Mouse (Mus musculus) stomach, embryonic 16.5 days (tissue): ENCODE measurements around the gene Numb. TPM values are rescaled to one million over a fixed set of nuclear protein-coding genes. Genes with fewer than 3 reads are reported as not detected.

Experiments used
- ATAC-seq: fragments of 200-750 bp; cut with Nextera tagmentation; 2 replicates; pipeline ENCODE4 v1.8.0; 2017; ENCODE audit warnings: moderate number of reproducible peaks, moderate TSS enrichment; ENCODE audit not compliant: insufficient read depth, low FRiP score
- H3K27ac ChIP-seq: fragments of 300-500 bp; sonication (generic); 2 replicates; pipeline ENCODE4 v1.5.1; 2014; ENCODE audit warnings: low read length
- H3K27me3 ChIP-seq: fragments of 300-500 bp; sonication (generic); 2 replicates; pipeline ENCODE4 v1.6.1; 2014; ENCODE audit warnings: low read length, control low read depth, mixed read lengths; ENCODE audit not compliant: control insufficient read depth, insufficient read depth
- H3K36me3 ChIP-seq: fragments of 300-500 bp; sonication (generic); 2 replicates; pipeline ENCODE4 v1.6.1; 2014; ENCODE audit warnings: low read length; ENCODE audit not compliant: control insufficient read depth, insufficient read depth
- H3K4me1 ChIP-seq: fragments of 300-500 bp; sonication (generic); 2 replicates; pipeline ENCODE4 v1.6.1; 2014; ENCODE audit warnings: low read length, control low read depth, mixed read lengths; ENCODE audit not compliant: control insufficient read depth, insufficient read depth
- H3K4me2 ChIP-seq: fragments of 300-500 bp; sonication (generic); 2 replicates; pipeline ENCODE4 v1.6.1; 2014; ENCODE audit warnings: low read depth, low read length, mixed read lengths
- H3K4me3 ChIP-seq: fragments of 300-500 bp; sonication (generic); replicated peaks from 2 replicates; pipeline ENCODE4 v1.5.1; 2014; ENCODE audit warnings: mild to moderate bottlenecking, low read length
- H3K9ac ChIP-seq: fragments of 300-500 bp; sonication (generic); 2 replicates; pipeline ENCODE4 v1.6.1; 2014; ENCODE audit warnings: low read length
- H3K9me3 ChIP-seq: fragments of 300-500 bp; sonication (generic); replicated peaks from 2 replicates; pipeline ENCODE4 v1.6.1; 2016; ENCODE audit warnings: low read length, control low read depth; ENCODE audit not compliant: control insufficient read depth
- WGBS: fragments of 180-500 bp; shearing (Covaris S2); extraction: QIAGEN DNeasy Blood & Tissue Kit; methylation state at CpG from one replicate; pipeline ENCODE4 v1.1.7; 2014; 5-methylcytosine and 5-hydroxymethylcytosine counted together
- polyA plus RNA-seq: library from polyadenylated mRNA; unstranded; fragments of >200 nt; fragmentation: Nextera tagmentation; extraction: Ambion mirVana; gene quantifications from 2 replicates; pipeline ENCODE4 v1.2.1, GENCODE M21; 2015

Numb gene
- polyA plus RNA-seq, 1 experiment from 2014 or later, result 37.6 TPM

GRCm38 (mm10) chr12:83785305-83785704 is 136.4 kb downstream of the Numb start:
- ATAC-seq, result no peak
- H3K4me3 ChIP-seq, result no peak overlapping the region
- no peak overlapping the region for H3K4me2 ChIP-seq
- H3K4me1 ChIP-seq, result no peaks in the 10 kb centered on the region
- no peaks in the 10 kb centered on the region for H3K9me3 ChIP-seq
- no peak overlapping the region for H3K9ac ChIP-seq
- no peak overlapping the region for H3K27ac ChIP-seq
- WGBS, result 70% methylated on average over 4 of the region's 4 CpGs
- no peaks in the 10 kb centered on the region for H3K27me3 ChIP-seq
- no peaks in the 10 kb centered on the region for H3K36me3 ChIP-seq

- no peak for ATAC-seq
- Histone ChIP-seq H3K9ac (no peak overlapping the region), H3K27me3 (no peaks in the 10 kb centered on the region), H3K9me3 (no peaks in the 10 kb centered on the region), H3K4me2 (no peak overlapping the region), H3K4me3 (no peak overlapping the region), H3K4me1 (no peaks in the 10 kb centered on the region), H3K27ac (no peak overlapping the region), H3K36me3 (no peaks in the 10 kb centered on the region)
- WGBS, result 86% methylated on average over 10 of the region's 10 CpGs
Measured at GRCm38 (mm10) chr12:83782669-83783068, 139.1 kb downstream of the Numb start.

- no peak overlapping the region for H3K4me3 ChIP-seq
- WGBS, result 71% methylated on average over 23 of the region's 23 CpGs
- no peak overlapping the region for H3K27ac ChIP-seq
- no peak overlapping the region for H3K9ac ChIP-seq
- H3K4me2 ChIP-seq, result no peak overlapping the region
- no peaks in the 10 kb centered on the region for H3K27me3 ChIP-seq
- H3K36me3 ChIP-seq, result no peaks in the 10 kb centered on the region
- H3K9me3 ChIP-seq, result no peaks in the 10 kb centered on the region
- H3K4me1 ChIP-seq, result no peaks in the 10 kb centered on the region
- ATAC-seq, result no peak
Measured at GRCm38 (mm10) chr12:83781640-83782278, 140.0 kb downstream of the Numb start.

GRCm38 (mm10) chr12:83781204-83781603 is 140.5 kb downstream of the Numb start:
- H3K4me3 ChIP-seq, result no peak overlapping the region
- WGBS, result 48% methylated on average over 7 of the region's 7 CpGs
- peak; percentile 42; the same call in 1 of the 2 replicates for ATAC-seq
- no peaks in the 10 kb centered on the region for H3K36me3 ChIP-seq
- H3K9ac ChIP-seq, result no peak overlapping the region
- H3K4me2 ChIP-seq, result no peak overlapping the region
- no peaks in the 10 kb centered on the region for H3K9me3 ChIP-seq
- H3K27ac ChIP-seq, result no peak overlapping the region
- no peaks in the 10 kb centered on the region for H3K27me3 ChIP-seq
- no peaks in the 10 kb centered on the region for H3K4me1 ChIP-seq

- ATAC-seq, result no peak
- no peaks in the 10 kb centered on the region for H3K9me3 ChIP-seq
- 82% methylated on average over 3 of the region's 3 CpGs for WGBS
Measured at GRCm38 (mm10) chr12:83780181-83780580, 141.6 kb downstream of the Numb start.

GRCm38 (mm10) chr12:83776766-83777165 is 145.0 kb downstream of the Numb start:
- 87% methylated on average over 7 of the region's 7 CpGs for WGBS
- no peak overlapping the region for H3K4me3 ChIP-seq
- no peak for ATAC-seq
- no peaks in the 10 kb centered on the region for H3K4me1 ChIP-seq
- H3K4me2 ChIP-seq, result no peak overlapping the region
- H3K27ac ChIP-seq, result no peak overlapping the region
- no peaks in the 10 kb centered on the region for H3K9me3 ChIP-seq
- no peak overlapping the region for H3K9ac ChIP-seq
- no peaks in the 10 kb centered on the region for H3K36me3 ChIP-seq
- no peaks in the 10 kb centered on the region for H3K27me3 ChIP-seq

More at GRCm38 (mm10) chr12:83780181-83780580, 141.6 kb downstream of the Numb start:
- no peak overlapping the region for H3K9ac ChIP-seq
- no peak overlapping the region for H3K4me2 ChIP-seq
- H3K27me3 ChIP-seq, result no peaks in the 10 kb centered on the region
- H3K4me1 ChIP-seq, result no peaks in the 10 kb centered on the region
- H3K27ac ChIP-seq, result no peak overlapping the region
- no peak overlapping the region for H3K4me3 ChIP-seq
- no peaks in the 10 kb centered on the region for H3K36me3 ChIP-seq

GRCm38 (mm10) chr12:83775621-83776020 is 146.1 kb downstream of the Numb start:
- H3K27ac ChIP-seq, result no peak overlapping the region
- no peak overlapping the region for H3K4me2 ChIP-seq
- H3K9ac ChIP-seq, result no peak overlapping the region
- peaks cover 3% of the 10 kb centered on the region for H3K4me1 ChIP-seq
- no peaks in the 10 kb centered on the region for H3K36me3 ChIP-seq
- no peaks in the 10 kb centered on the region for H3K9me3 ChIP-seq
- WGBS, result 74% methylated on average over 12 of the region's 12 CpGs
- no peak for ATAC-seq
- no peaks in the 10 kb centered on the region for H3K27me3 ChIP-seq
- no peak overlapping the region for H3K4me3 ChIP-seq

- Histone ChIP-seq H3K4me1 (peaks cover 25% of the 10 kb centered on the region), H3K4me3 (peak overlapping the region; percentile 14; the same call in 1 of the 2 replicates), H3K36me3 (no peaks in the 10 kb centered on the region), H3K9me3 (no peaks in the 10 kb centered on the region), H3K27me3 (no peaks in the 10 kb centered on the region), H3K4me2 (peak overlapping the region; percentile 51), H3K27ac (peak overlapping the region; percentile 33; the same call in 1 of the 2 replicates), H3K9ac (peak overlapping the region; percentile 54)
- WGBS, result 8% methylated on average over 25 of the region's 25 CpGs
- peak; percentile 38; the same call in 1 of the 2 replicates for ATAC-seq
Measured at GRCm38 (mm10) chr12:83770418-83771256, 151.1 kb downstream of the Numb start.

- no peaks in the 10 kb centered on the region for H3K27me3 ChIP-seq
- peak overlapping the region; percentile 53 for H3K27ac ChIP-seq
- H3K4me1 ChIP-seq, result peaks cover 37% of the 10 kb centered on the region
- no peak overlapping the region for H3K4me2 ChIP-seq
- no peak overlapping the region for H3K4me3 ChIP-seq
- ATAC-seq, result no peak
- H3K9me3 ChIP-seq, result no peaks in the 10 kb centered on the region
- H3K36me3 ChIP-seq, result no peaks in the 10 kb centered on the region
- WGBS, result 60% methylated on average over 14 of the region's 14 CpGs
- H3K9ac ChIP-seq, result no peak overlapping the region
Measured at GRCm38 (mm10) chr12:83768235-83768899, 153.4 kb downstream of the Numb start.
